31 mouse cellular contexts compared by ENCODE assay signal in genomic region chr2:80561478-80561877, GRCm38 (mm10). TPM values are rescaled to one million over a fixed set of nuclear protein-coding genes. Genes with fewer than 3 reads are reported as not detected.
DNase-seq lines count a peak whose midpoint lies in the region; ATAC-seq lines count a peak whose summit lies in the region.
"Had no signal": no experiment of that assay in that cellular context is flagged by ENCODE, and none has a peak within 500 bp of the region (broad histone marks: within the 10 kb centered on the region; RNA-seq: fewer than 3 reads in every experiment).

No protein-coding gene starts in this region.

- H3K27ac ChIP-seq in kidney, embryonic 15.5 days: no peak overlapping the region
- no peak overlapping the region for H3K27ac ChIP-seq in forebrain, embryonic 12.5 days
- H3K27ac ChIP-seq: embryonic facial prominence, embryonic 10.5 days; embryonic facial prominence, embryonic 15.5 days; forebrain, embryonic 13.5 days; hindbrain, embryonic 12.5 days; hindbrain, postnatal 0 days; kidney, postnatal 0 days; layer of hippocampus, adult 2 months; left cerebral cortex, adult 2 months; limb, embryonic 12.5 days; liver, embryonic 12.5 days; midbrain, embryonic 13.5 days; neural tube, embryonic 15.5 days had no signal

- no peak overlapping the region for H3K4me2 ChIP-seq in kidney, embryonic 15.5 days
- H3K4me2 ChIP-seq in forebrain, embryonic 12.5 days: no peak overlapping the region
- H3K4me2 ChIP-seq: embryonic facial prominence, embryonic 15.5 days; forebrain, embryonic 13.5 days; hindbrain, embryonic 12.5 days; limb, embryonic 12.5 days; liver, embryonic 12.5 days; midbrain, embryonic 13.5 days; neural tube, embryonic 15.5 days had no signal

- DNase-seq in kidney, adult 18-20 months: peak; percentile 36
- peak; percentile 26 for DNase-seq in lung, postnatal 36 days
- DNase-seq in lung, postnatal 25 days (ENCODE audit: low spot score): no peak
- DNase-seq in kidney, postnatal 25 days: peak; percentile 47 to 66
- DNase-seq in thymus, postnatal 4 days: no peak
- DNase-seq in right cerebral cortex, adult 18-20 months: no peak
- DNase-seq: adrenal gland, adult 8-10 months; cerebellum, adult 8-10 months; cerebellum, postnatal 25 days; gastrocnemius, postnatal 14 days; liver, postnatal 0 days; lung, postnatal 4 days; retina, postnatal 1 day; right cerebral cortex, postnatal 25 days; thymus, adult 2 months had no signal

- H3K9me3 ChIP-seq in kidney, embryonic 15.5 days (replicated peaks): no peaks in the 10 kb centered on the region
- no peaks in the 10 kb centered on the region for H3K9me3 ChIP-seq in forebrain, embryonic 12.5 days
- H3K9me3 ChIP-seq: embryonic facial prominence, embryonic 10.5 days; embryonic facial prominence, embryonic 15.5 days; forebrain, embryonic 13.5 days; G1E; hindbrain, embryonic 12.5 days; limb, embryonic 12.5 days; liver, embryonic 12.5 days; megakaryocyte, embryonic 14.5 days; midbrain, embryonic 13.5 days; neural tube, embryonic 15.5 days had no signal

- no peak overlapping the region for H3K9ac ChIP-seq in kidney, embryonic 15.5 days
- H3K9ac ChIP-seq in forebrain, embryonic 12.5 days: no peak overlapping the region
- H3K9ac ChIP-seq: embryonic facial prominence, embryonic 15.5 days; forebrain, embryonic 13.5 days; hindbrain, embryonic 12.5 days; limb, embryonic 12.5 days; liver, embryonic 12.5 days; liver, postnatal 0 days; midbrain, embryonic 13.5 days; neural tube, embryonic 15.5 days had no signal

- WGBS in kidney, embryonic 15.5 days: 83% methylated on average over 3 of the region's 3 CpGs
- WGBS in forebrain, embryonic 12.5 days: 91% methylated on average over 3 of the region's 3 CpGs

- H3K27me3 ChIP-seq in kidney, embryonic 15.5 days: no peaks in the 10 kb centered on the region
- no peaks in the 10 kb centered on the region for H3K27me3 ChIP-seq in forebrain, embryonic 12.5 days
- H3K27me3 ChIP-seq: embryonic facial prominence, embryonic 15.5 days; forebrain, embryonic 13.5 days; hindbrain, embryonic 12.5 days; limb, embryonic 12.5 days; liver, embryonic 12.5 days; megakaryocyte, embryonic 14.5 days; midbrain, embryonic 13.5 days; neural tube, embryonic 15.5 days had no signal

- no peaks in the 10 kb centered on the region for H3K4me1 ChIP-seq in kidney, embryonic 15.5 days
- no peaks in the 10 kb centered on the region for H3K4me1 ChIP-seq in forebrain, embryonic 12.5 days
- H3K4me1 ChIP-seq: embryonic facial prominence, embryonic 10.5 days; embryonic facial prominence, embryonic 15.5 days; hindbrain, embryonic 12.5 days; limb, embryonic 12.5 days had no signal

- no peak for ATAC-seq in kidney, embryonic 15.5 days (replicated peaks; ENCODE audit: low FRiP score)
- ATAC-seq in forebrain, embryonic 12.5 days (ENCODE audit: low FRiP score): no peak
- ATAC-seq: forebrain, embryonic 13.5 days; hindbrain, postnatal 0 days; liver, embryonic 12.5 days; liver, postnatal 0 days; midbrain, embryonic 13.5 days had no signal

- no peak overlapping the region for H3K4me3 ChIP-seq in kidney, embryonic 15.5 days (replicated peaks)
- H3K4me3 ChIP-seq in forebrain, embryonic 12.5 days (replicated peaks): no peak overlapping the region
- H3K4me3 ChIP-seq: embryonic facial prominence, embryonic 10.5 days; embryonic facial prominence, embryonic 15.5 days; forebrain, embryonic 13.5 days; hindbrain, embryonic 12.5 days; layer of hippocampus, adult 2 months; left cerebral cortex, adult 2 months; limb, embryonic 12.5 days; liver, embryonic 12.5 days; megakaryocyte, embryonic 14.5 days; midbrain, embryonic 13.5 days; neural tube, embryonic 15.5 days had no signal

- peaks cover 15% of the 10 kb centered on the region for H3K36me3 ChIP-seq in kidney, embryonic 15.5 days
- H3K36me3 ChIP-seq in forebrain, embryonic 12.5 days (replicated peaks): peaks cover 11% of the 10 kb centered on the region; the same call in 1 of the 2 replicates
- H3K36me3 ChIP-seq: neural tube, embryonic 15.5 days had no signal

RNA-seq across cellular contexts. Expression of gene Nckap1, which starts 19.7 kb away (rescaled TPM):
- 74.4 and 75.9 TPM in 2 replicates for polyA plus RNA-seq in kidney, embryonic 15.5 days (2015; fragmentation: Nextera tagmentation; extraction: Ambion mirVana)
- polyA plus RNA-seq in forebrain, embryonic 12.5 days (2016; fragmentation: Nextera tagmentation; extraction: Ambion mirVana): 94.5 and 97.9 TPM in 2 replicates

RNA-seq across cellular contexts. Expression of gene Dusp19, which starts 55.4 kb away (rescaled TPM):
- polyA plus RNA-seq in kidney, embryonic 15.5 days (2015; fragmentation: Nextera tagmentation; extraction: Ambion mirVana): 14.7 and 18.6 TPM in 2 replicates
- 18.2 and 18.5 TPM in 2 replicates for polyA plus RNA-seq in forebrain, embryonic 12.5 days (2016; fragmentation: Nextera tagmentation; extraction: Ambion mirVana)

RNA-seq across cellular contexts. Expression of gene Nup35, which starts 55.6 kb away (rescaled TPM):
- polyA plus RNA-seq in kidney, embryonic 15.5 days (2015; fragmentation: Nextera tagmentation; extraction: Ambion mirVana): 50.6 and 52.1 TPM in 2 replicates
- polyA plus RNA-seq in forebrain, embryonic 12.5 days (2016; fragmentation: Nextera tagmentation; extraction: Ambion mirVana): 58.1 and 64.6 TPM in 2 replicates

Comparison
In these comparisons a context has a peak if more than half of its experiments do, and no peak if none do; other contexts are left out.
1. DNase-seq: peak in kidney, adult 18-20 months (single experiment), lung, postnatal 36 days (single experiment) and kidney, postnatal 25 days (2 of 2); none in lung, postnatal 25 days (single experiment), thymus, postnatal 4 days (single experiment) and right cerebral cortex, adult 18-20 months (single experiment).